In the genomic region with DNA sequence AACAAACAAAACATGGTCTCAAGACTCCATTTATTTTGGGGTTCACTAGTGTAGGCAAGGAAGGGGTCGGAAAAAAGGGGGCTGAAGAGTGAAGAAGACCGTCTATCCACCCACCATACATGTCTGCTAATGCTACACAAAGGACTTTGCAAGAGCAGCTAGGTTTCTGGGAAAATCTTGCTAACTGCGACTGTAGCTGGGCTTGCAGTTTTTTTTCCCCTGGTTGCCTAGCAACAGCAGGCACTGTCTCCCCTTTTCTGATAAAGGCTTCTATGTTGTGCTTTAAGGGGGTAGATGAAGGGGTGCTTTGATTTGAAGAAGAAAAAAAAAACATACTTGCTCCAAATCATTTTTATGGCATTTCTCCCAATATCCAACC, we compare ENCODE assay signal across 11 mouse cellular contexts.
DNase-seq lines count a peak whose midpoint lies in the region; ATAC-seq lines count a peak whose summit lies in the region.
"Had no signal": no experiment of that assay in that cellular context is flagged by ENCODE, and none has a peak within 500 bp of the region (broad histone marks: within the 10 kb centered on the region; RNA-seq: fewer than 3 reads in every experiment).

No protein-coding gene starts in this region.

- no peaks in the 10 kb centered on the region for H3K36me3 ChIP-seq in midbrain, embryonic 12.5 days
- no peaks in the 10 kb centered on the region for H3K36me3 ChIP-seq in midbrain, embryonic 10.5 days
- H3K36me3 ChIP-seq in hindbrain, embryonic 12.5 days, result no peaks in the 10 kb centered on the region
- H3K36me3 ChIP-seq: embryonic facial prominence, embryonic 12.5 days; heart, embryonic 12.5 days had no signal

- no peak; the same call in 1 of the 2 replicates for ATAC-seq in midbrain, embryonic 12.5 days (ENCODE audit: low FRiP score, low read depth)
- ATAC-seq in hindbrain, embryonic 12.5 days (ENCODE audit: low FRiP score), result peak; percentile 73
- no peak for ATAC-seq in CD4-positive, CD25-positive, alpha-beta regulatory T cell, adult 4 months

- H3K27me3 ChIP-seq in midbrain, embryonic 12.5 days, result no peaks in the 10 kb centered on the region
- no peaks in the 10 kb centered on the region for H3K27me3 ChIP-seq in midbrain, embryonic 10.5 days (ENCODE audit: low read depth, poor library complexity, severe bottlenecking)
- H3K27me3 ChIP-seq in hindbrain, embryonic 12.5 days, result no peaks in the 10 kb centered on the region
- H3K27me3 ChIP-seq: embryonic facial prominence, embryonic 12.5 days; heart, embryonic 12.5 days had no signal

- H3K9ac ChIP-seq in midbrain, embryonic 12.5 days (replicated peaks), result no peak overlapping the region
- no peak overlapping the region for H3K9ac ChIP-seq in hindbrain, embryonic 12.5 days
- H3K9ac ChIP-seq: embryonic facial prominence, embryonic 12.5 days; heart, embryonic 12.5 days had no signal

- H3K4me2 ChIP-seq in midbrain, embryonic 12.5 days (replicated peaks), result no peak overlapping the region
- H3K4me2 ChIP-seq in hindbrain, embryonic 12.5 days (replicated peaks), result no peak overlapping the region
- H3K4me2 ChIP-seq: embryonic facial prominence, embryonic 12.5 days; heart, embryonic 12.5 days had no signal

- no peak overlapping the region for H3K4me3 ChIP-seq in midbrain, embryonic 12.5 days
- H3K4me3 ChIP-seq in midbrain, embryonic 10.5 days, result no peak overlapping the region
- H3K4me3 ChIP-seq in hindbrain, embryonic 12.5 days, result no peak overlapping the region
- H3K4me3 ChIP-seq: embryonic facial prominence, embryonic 12.5 days; heart, embryonic 12.5 days had no signal

- H3K4me1 ChIP-seq in midbrain, embryonic 12.5 days, result peaks cover 19% of the 10 kb centered on the region
- H3K4me1 ChIP-seq in midbrain, embryonic 10.5 days, result peaks cover 16% of the 10 kb centered on the region
- peaks cover 19% of the 10 kb centered on the region for H3K4me1 ChIP-seq in hindbrain, embryonic 12.5 days

- WGBS in midbrain, embryonic 12.5 days, result 37% methylated on average over 3 of the region's 3 CpGs
- 60% methylated on average over 3 of the region's 3 CpGs for WGBS in midbrain, embryonic 10.5 days
- WGBS in hindbrain, embryonic 12.5 days, result 38% methylated on average over 3 of the region's 3 CpGs

- peak overlapping the region; percentile 63 for H3K27ac ChIP-seq in midbrain, embryonic 12.5 days (replicated peaks)
- no peak overlapping the region; the same call in 1 of the 2 replicates for H3K27ac ChIP-seq in midbrain, embryonic 10.5 days (replicated peaks)
- peak overlapping the region; percentile 67 for H3K27ac ChIP-seq in hindbrain, embryonic 12.5 days
- H3K27ac ChIP-seq: embryonic facial prominence, embryonic 12.5 days had no signal

- no peak for DNase-seq in midbrain, embryonic 10.5 days (ENCODE audit: low spot score)
- peak; percentile 57 for DNase-seq in mesoderm, embryonic 11.5 days (ENCODE audit: low read depth, low spot score)
- DNase-seq in right cerebral cortex, postnatal 4 days, result peak; percentile 59
- no peak for DNase-seq in kidney, postnatal 25 days
- no peak for DNase-seq in kidney, postnatal 14 days
- DNase-seq: lung, adult 18-20 months had no signal

- no peaks in the 10 kb centered on the region for H3K9me3 ChIP-seq in midbrain, embryonic 12.5 days
- H3K9me3 ChIP-seq in midbrain, embryonic 10.5 days (replicated peaks), result no peaks in the 10 kb centered on the region
- no peaks in the 10 kb centered on the region for H3K9me3 ChIP-seq in hindbrain, embryonic 12.5 days (replicated peaks)
- H3K9me3 ChIP-seq: embryonic facial prominence, embryonic 12.5 days; heart, embryonic 12.5 days had no signal

Comparison
In these comparisons a context has a peak if more than half of its experiments do, and no peak if none do; other contexts are left out.
1. DNase-seq: peak in mesoderm, embryonic 11.5 days (single experiment) and right cerebral cortex, postnatal 4 days (single experiment); none in midbrain, embryonic 10.5 days (single experiment), kidney, postnatal 25 days (0 of 2) and kidney, postnatal 14 days (single experiment).